Mouse (Mus musculus) macrophage (primary cell): Measurements from ENCODE around the gene 4930432M17Rik. TPM values are rescaled to one million over a fixed set of nuclear protein-coding genes. Genes with fewer than 3 reads are reported as not detected.

Experiments
- H3K27ac ChIP-seq: fragments of 350-480 bp; formaldehyde crosslinking; 2 replicates; pipeline ENCODE4 v1.9.0; 2021
- H3K36me3 ChIP-seq: fragments of 350-480 bp; formaldehyde crosslinking; 2 replicates; pipeline ENCODE4 v1.9.0; 2021; ENCODE audit errors: inconsistent target
- H3K4me3 ChIP-seq: fragments of 350-480 bp; formaldehyde crosslinking; 2 replicates; pipeline ENCODE4 v1.9.0; 2021; ENCODE audit errors: inconsistent target
- H3K79me2 ChIP-seq: fragments of 350-480 bp; formaldehyde crosslinking; 2 replicates; pipeline ENCODE4 v1.9.0; 2021; ENCODE audit errors: inconsistent target
- WGBS: methylation state at CpG from one replicate; pipeline ENCODE4 v1.1.7; 2026; ENCODE audit warnings: inconsistent platforms; ENCODE audit not compliant: missing documents; 5-methylcytosine and 5-hydroxymethylcytosine counted together
- polyA plus RNA-seq: library from polyadenylated mRNA; stranded (reverse); fragments of 250-400 nt; gene quantifications from 3 replicates; pipeline ENCODE4 v1.2.4, GENCODE M21; 2018; ENCODE audit warnings: inconsistent platforms

The 4930432M17Rik gene
- polyA plus RNA-seq, 1 experiment from 2014 or later, result not detected

- no peaks in the 10 kb centered on the region for H3K36me3 ChIP-seq
- no peak overlapping the region for H3K27ac ChIP-seq
- no peaks in the 10 kb centered on the region for H3K79me2 ChIP-seq
- H3K4me3 ChIP-seq, result no peak overlapping the region
- WGBS, result 77% methylated on average over 1 of the region's 1 CpGs
These were observed 15.4 kb downstream of the 4930432M17Rik start for GRCm38 (mm10) chr3:121685985-121686384.

- Histone ChIP-seq H3K4me3 (no peak overlapping the region), H3K36me3 (no peaks in the 10 kb centered on the region), H3K79me2 (no peaks in the 10 kb centered on the region), H3K27ac (no peak overlapping the region)
- WGBS, result 97% methylated on average over 4 of the region's 4 CpGs
These were observed 15.9 kb downstream of the 4930432M17Rik start for GRCm38 (mm10) chr3:121686408-121686911.

DNA sequence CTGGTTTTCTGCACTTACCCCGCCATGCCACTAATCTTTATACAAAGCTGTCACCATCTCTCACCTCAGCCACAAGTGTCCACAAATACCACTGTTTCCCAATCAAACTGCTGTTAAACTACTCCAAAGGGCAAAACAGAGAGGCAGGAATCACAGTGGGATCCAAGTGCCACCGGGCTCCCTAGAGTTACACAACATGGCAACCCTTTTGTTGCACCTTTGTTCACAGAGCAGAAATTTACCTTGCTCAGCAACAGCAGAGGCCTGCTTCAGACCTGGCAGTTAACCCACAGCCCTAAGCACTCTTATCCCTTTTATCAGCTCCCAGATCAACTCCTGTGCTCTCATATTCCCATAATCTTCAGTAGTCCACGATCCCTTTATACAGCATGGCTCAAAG is 17.2 kb downstream of the 4930432M17Rik start:
- WGBS, result 84% methylated on average over 3 of the region's 3 CpGs
- Histone ChIP-seq H3K4me3 (no peak overlapping the region), H3K79me2 (no peaks in the 10 kb centered on the region), H3K36me3 (no peaks in the 10 kb centered on the region), H3K27ac (no peak overlapping the region)

DNA sequence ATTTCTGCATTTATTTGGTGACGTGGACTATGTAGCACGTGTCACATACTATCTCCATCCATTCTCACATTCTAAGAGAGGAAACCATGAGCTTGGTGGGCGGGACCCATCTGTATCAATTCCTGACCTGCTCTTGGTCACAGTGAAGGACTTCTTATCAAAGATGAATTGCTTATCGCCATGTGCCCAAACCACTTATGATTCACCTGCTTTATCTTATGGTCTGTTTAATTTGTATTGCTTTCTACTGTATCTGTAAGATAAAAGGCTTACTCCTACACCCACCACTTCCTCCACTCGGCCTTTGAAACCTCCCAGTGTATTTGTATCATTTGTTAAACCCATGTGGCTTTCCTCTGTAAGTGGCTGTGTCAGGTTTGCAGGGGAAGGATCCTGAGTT is 18.5 kb downstream of the 4930432M17Rik start:
- H3K36me3 ChIP-seq, result no peaks in the 10 kb centered on the region
- H3K79me2 ChIP-seq, result no peaks in the 10 kb centered on the region
- no peak overlapping the region for H3K27ac ChIP-seq
- H3K4me3 ChIP-seq, result no peak overlapping the region
- WGBS, result 72% methylated on average over 5 of the region's 5 CpGs

GRCm38 (mm10) chr3:121689697-121690096 is 19.1 kb downstream of the 4930432M17Rik start:
- H3K36me3 ChIP-seq, result no peaks in the 10 kb centered on the region
- no peak overlapping the region for H3K27ac ChIP-seq
- no peak overlapping the region for H3K4me3 ChIP-seq
- WGBS, result 55% methylated on average over 3 of the region's 3 CpGs
- no peaks in the 10 kb centered on the region for H3K79me2 ChIP-seq

GRCm38 (mm10) chr3:121693001-121693730 is 22.6 kb downstream of the 4930432M17Rik start:
- Histone ChIP-seq H3K27ac (no peak overlapping the region), H3K79me2 (no peaks in the 10 kb centered on the region), H3K4me3 (no peak overlapping the region), H3K36me3 (no peaks in the 10 kb centered on the region)
- WGBS, result 8% methylated on average over 13 of the region's 13 CpGs

- Histone ChIP-seq H3K27ac (no peak overlapping the region), H3K36me3 (no peaks in the 10 kb centered on the region), H3K79me2 (no peaks in the 10 kb centered on the region), H3K4me3 (no peak overlapping the region)
- WGBS, result 33% methylated on average over 5 of the region's 5 CpGs
These were observed 23.2 kb downstream of the 4930432M17Rik start for GRCm38 (mm10) chr3:121693746-121694145.

DNA sequence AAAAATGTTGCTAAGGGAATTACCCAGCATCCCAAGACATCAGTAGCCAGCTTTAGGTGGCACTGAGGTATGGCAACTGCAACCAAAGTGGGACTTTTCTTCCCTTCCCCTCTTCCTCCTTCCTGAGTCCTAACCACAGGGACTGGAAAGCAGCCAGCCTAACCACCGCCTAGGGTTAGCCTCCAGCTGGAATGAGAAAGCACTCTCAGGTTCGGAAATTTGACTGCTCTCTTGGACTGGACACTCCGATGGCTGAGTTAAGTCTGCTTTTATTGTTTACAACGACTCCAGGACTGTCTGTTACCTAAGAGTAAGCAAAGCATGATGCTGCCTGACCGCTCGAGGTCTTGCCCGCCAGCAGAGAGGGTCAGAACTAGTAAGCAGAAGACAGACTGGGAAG is 26.6 kb downstream of the 4930432M17Rik start:
- no peak overlapping the region for H3K27ac ChIP-seq
- H3K79me2 ChIP-seq, result no peaks in the 10 kb centered on the region
- H3K4me3 ChIP-seq, result no peak overlapping the region
- no peaks in the 10 kb centered on the region for H3K36me3 ChIP-seq
- WGBS, result 25% methylated on average over 7 of the region's 7 CpGs

DNA sequence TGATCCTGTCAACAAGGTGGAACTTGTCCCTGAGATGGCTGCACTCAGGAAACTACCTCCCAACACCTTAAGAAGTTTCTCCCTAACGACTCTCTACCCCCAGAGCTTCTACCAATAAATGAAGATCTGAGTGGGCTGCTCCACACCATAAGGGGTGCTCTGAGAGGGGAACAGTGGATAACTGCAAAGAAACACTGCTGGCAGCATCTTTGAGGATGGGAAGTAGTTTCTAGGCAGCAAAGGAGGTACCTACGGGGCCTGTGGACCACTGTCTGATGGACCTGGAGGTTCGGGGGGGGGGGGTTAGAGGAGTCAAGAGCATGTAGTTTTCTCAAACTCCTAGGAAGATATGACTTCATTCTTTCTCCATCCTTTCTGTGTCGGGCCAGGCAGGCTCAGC is 28.8 kb downstream of the 4930432M17Rik start:
- 89% methylated on average over 4 of the region's 4 CpGs for WGBS
- H3K79me2 ChIP-seq, result no peaks in the 10 kb centered on the region
- no peak overlapping the region for H3K4me3 ChIP-seq

DNA sequence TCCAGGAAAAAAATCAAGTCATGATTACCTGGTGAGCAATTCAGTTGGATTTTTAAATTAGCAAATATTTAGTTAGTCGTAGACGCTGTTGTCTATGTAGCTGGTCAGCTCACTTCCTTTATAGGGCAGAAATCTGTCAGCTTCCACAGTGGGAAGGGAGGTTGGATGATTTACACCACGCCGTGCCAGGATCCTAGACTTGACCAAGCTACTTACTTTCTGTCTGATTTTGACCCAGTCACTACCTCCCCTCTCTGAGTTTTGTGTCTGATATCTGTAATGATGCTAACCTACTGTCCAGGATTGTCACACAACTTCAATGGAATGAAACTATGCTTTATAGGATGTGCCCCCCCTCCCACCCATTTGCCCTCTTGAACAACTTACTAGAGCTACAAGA is 29.3 kb downstream of the 4930432M17Rik start:
- 96% methylated on average over 4 of the region's 4 CpGs for WGBS

More for the DNA sequence above, 28.8 kb downstream of the 4930432M17Rik start:
- no peaks in the 10 kb centered on the region for H3K36me3 ChIP-seq
- H3K27ac ChIP-seq, result no peak overlapping the region

GRCm38 (mm10) chr3:121700364-121700952 is 29.9 kb downstream of the 4930432M17Rik start:
- H3K27ac ChIP-seq, result no peak overlapping the region
- no peak overlapping the region for H3K4me3 ChIP-seq
- no peaks in the 10 kb centered on the region for H3K36me3 ChIP-seq
- no peaks in the 10 kb centered on the region for H3K79me2 ChIP-seq
- 83% methylated on average over 8 of the region's 8 CpGs for WGBS

More for the DNA sequence above, 29.3 kb downstream of the 4930432M17Rik start:
- Histone ChIP-seq H3K27ac (no peak overlapping the region), H3K79me2 (no peaks in the 10 kb centered on the region), H3K36me3 (no peaks in the 10 kb centered on the region), H3K4me3 (no peak overlapping the region)

- H3K27ac ChIP-seq, result no peak overlapping the region
- H3K4me3 ChIP-seq, result no peak overlapping the region
- H3K36me3 ChIP-seq, result no peaks in the 10 kb centered on the region
- no peaks in the 10 kb centered on the region for H3K79me2 ChIP-seq
- 57% methylated on average over 7 of the region's 7 CpGs for WGBS
These were observed 32.8 kb downstream of the 4930432M17Rik start for GRCm38 (mm10) chr3:121703155-121703879.

DNA sequence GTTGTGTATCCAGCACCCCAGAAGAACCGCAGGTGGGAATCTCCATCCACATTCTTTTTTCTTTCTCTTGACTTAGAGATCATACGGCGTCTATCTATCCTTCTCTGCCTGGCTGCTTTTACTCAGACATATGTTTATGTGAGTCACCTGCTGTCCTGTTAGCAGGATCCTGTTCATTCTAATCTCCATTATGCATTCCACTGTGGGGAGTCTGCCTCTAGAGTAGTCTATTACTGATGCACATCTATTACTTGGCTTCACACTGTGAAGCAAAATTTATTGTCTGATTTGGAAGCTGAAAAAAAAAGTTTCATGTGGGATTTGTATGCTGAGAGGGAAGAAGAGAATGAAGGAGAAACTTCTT is 33.3 kb downstream of the 4930432M17Rik start:
- H3K4me3 ChIP-seq, result no peak overlapping the region
- no peak overlapping the region for H3K27ac ChIP-seq
- 92% methylated on average over 3 of the region's 3 CpGs for WGBS
- no peaks in the 10 kb centered on the region for H3K79me2 ChIP-seq
- H3K36me3 ChIP-seq, result no peaks in the 10 kb centered on the region

DNA sequence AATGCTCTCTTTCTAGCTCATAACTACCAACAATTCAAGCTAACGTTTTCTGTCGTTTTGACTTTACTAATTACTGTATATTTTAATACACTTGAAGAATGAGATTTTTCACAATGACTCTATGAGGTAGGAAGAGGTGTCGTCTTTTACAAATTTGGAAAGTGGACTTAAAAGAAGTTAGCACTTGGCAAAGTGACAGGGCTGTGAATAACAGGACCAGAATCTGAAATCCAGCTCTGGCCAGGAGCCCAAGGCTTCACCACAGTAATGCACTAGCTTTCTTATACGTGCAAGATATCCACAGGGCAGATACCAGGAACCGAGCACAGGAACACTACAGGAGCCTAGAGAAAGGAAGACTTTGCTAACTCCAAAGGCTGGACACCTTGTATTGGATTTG is 35.5 kb downstream of the 4930432M17Rik start:
- 77% methylated on average over 5 of the region's 5 CpGs for WGBS
- Histone ChIP-seq H3K79me2 (no peaks in the 10 kb centered on the region), H3K4me3 (no peak overlapping the region), H3K36me3 (no peaks in the 10 kb centered on the region), H3K27ac (no peak overlapping the region)

- no peak overlapping the region for H3K4me3 ChIP-seq
- H3K36me3 ChIP-seq, result no peaks in the 10 kb centered on the region
- no peaks in the 10 kb centered on the region for H3K79me2 ChIP-seq
- WGBS, result 100% methylated on average over 4 of the region's 4 CpGs
- H3K27ac ChIP-seq, result no peak overlapping the region
These were observed 36.5 kb downstream of the 4930432M17Rik start for GRCm38 (mm10) chr3:121707106-121707505.
